13 mouse cellular contexts compared by ENCODE assay signal in genomic region chr13:5497535-5497934, GRCm38 (mm10).
DNase-seq lines count a peak whose midpoint lies in the region; ATAC-seq lines count a peak whose summit lies in the region.
"Had no signal": no experiment of that assay in that cellular context is flagged by ENCODE, and none has a peak within 500 bp of the region (broad histone marks: within the 10 kb centered on the region; RNA-seq: fewer than 3 reads in every experiment).

No protein-coding gene starts in this region.

- intact Hi-C loops in gastrocnemius, postnatal 36 days (cut with DNase I) = no loop called here

- H3K4me3 ChIP-seq in kidney, embryonic 14.5 days (ENCODE audit: low read length) = no peak overlapping the region

- ATAC-seq in kidney, embryonic 14.5 days (ENCODE audit: low FRiP score, low TSS enrichment) = no peak
- ATAC-seq: forebrain, embryonic 14.5 days; hindbrain, postnatal 0 days had no signal

- no peaks in the 10 kb centered on the region for H3K4me1 ChIP-seq in kidney, embryonic 14.5 days (ENCODE audit: control insufficient read depth, insufficient read depth, low read length)

- no peaks in the 10 kb centered on the region for H3K9me3 ChIP-seq in kidney, embryonic 14.5 days (ENCODE audit: control insufficient read depth, low read length)

- H3K27ac ChIP-seq in kidney, embryonic 14.5 days (ENCODE audit: low read depth, low read length) = no peak overlapping the region
- H3K27ac ChIP-seq: hindbrain, postnatal 0 days had no signal

- H3K4me2 ChIP-seq in kidney, embryonic 14.5 days (replicated peaks; ENCODE audit: low read depth, low read length) = no peak overlapping the region
- H3K4me2 ChIP-seq: midbrain, embryonic 11.5 days had no signal

- H3K9ac ChIP-seq in kidney, embryonic 14.5 days (ENCODE audit: low read depth, low read length) = no peak overlapping the region

- H3K36me3 ChIP-seq in kidney, embryonic 14.5 days (ENCODE audit: control insufficient read depth, insufficient read depth, low read length) = no peaks in the 10 kb centered on the region

- H3K27me3 ChIP-seq in kidney, embryonic 14.5 days (ENCODE audit: control insufficient read depth, insufficient read depth, low read length) = no peaks in the 10 kb centered on the region

- DNase-seq in adrenal gland, postnatal 14 days = peak; percentile 9
- no peak for DNase-seq in adrenal gland, adult 18-20 months (ENCODE audit: low spot score in 2 of 2)
- peak; percentile 3 to 4 for DNase-seq in kidney, postnatal 36 days
- peak; percentile 84 for DNase-seq in NIH3T3 (ENCODE audit: low read depth)
- DNase-seq in hindlimb bud, embryonic 11.5 days (ENCODE audit: extremely low spot score, low read depth, low spot score) = peak; percentile 24
- no peak for DNase-seq in thymus, postnatal 0 days (ENCODE audit: low spot score)
- DNase-seq in gastrocnemius, postnatal 36 days = no peak
- DNase-seq: B cell, adult 2 months; layer of hippocampus, postnatal 36 days had no signal

Comparison
In these comparisons a context has a peak if more than half of its experiments do, and no peak if none do; other contexts are left out.
1. DNase-seq: peak in adrenal gland, postnatal 14 days (single experiment), kidney, postnatal 36 days (2 of 2), NIH3T3 (single experiment) and hindlimb bud, embryonic 11.5 days (single experiment); none in adrenal gland, adult 18-20 months (0 of 2), thymus, postnatal 0 days (single experiment) and gastrocnemius, postnatal 36 days (0 of 2).